Mouse (Mus musculus) lung, adult 2 months (tissue): ENCODE measurements at regions not wholly inside any gene's neighbourhood (a gene's known extent, or its start where the extent isn't known, plus 50 kb on each side); places are given as distances from the start of the nearest gene placed in this dataset.

ENCODE experiments used
- DNase-seq: peaks from one replicate; pipeline ENCODE4 v3.0.0; 2022
- H3K4me1 ChIP-seq: fragments of 200-500 bp; 2 replicates; pipeline ENCODE4 v1.6.1; 2011; ENCODE audit warnings: low read length; ENCODE audit not compliant: control insufficient read depth, insufficient read depth
- H3K4me3 ChIP-seq: fragments of 200-500 bp; replicated peaks from 2 replicates; pipeline ENCODE3; 2011; ENCODE audit warnings: low read depth, mild to moderate bottlenecking, control low read depth, low read length; ENCODE audit errors: extremely low read depth
- CTCF ChIP-seq: fragments of 200-500 bp; IDR thresholded peaks from 2 replicates; pipeline ENCODE4 v1.5.1; 2011; ENCODE audit warnings: mild to moderate bottlenecking, low read length, control low read depth; ENCODE audit not compliant: insufficient read depth
- POLR2A ChIP-seq: fragments of 200-500 bp; IDR thresholded peaks from 2 replicates; pipeline ENCODE4 v1.6.1; 2011; ENCODE audit warnings: low read depth, mild to moderate bottlenecking, control low read depth, low read length, borderline replicate concordance; ENCODE audit errors: extremely low read depth
- WGBS: fragments of 180-500 bp; shearing (Covaris S2); methylation state at CpG from one replicate; pipeline ENCODE4 v1.1.7; 2018; 5-methylcytosine and 5-hydroxymethylcytosine counted together

GRCm38 (mm10) chr9:33760701-33761100 lies 725.0 kb upstream of the Kirrel3 start:
- Histone ChIP-seq H3K4me1 (no peaks in the 10 kb centered on the region), H3K4me3 (no peak overlapping the region)
- no peak for DNase-seq
- no peak for TF ChIP-seq CTCF
- no peak for TF ChIP-seq POLR2A

- TF ChIP-seq POLR2A (no peak), CTCF (no peak)
- H3K4me1 ChIP-seq = no peaks in the 10 kb centered on the region
- no peak overlapping the region for H3K4me3 ChIP-seq
- WGBS = 75% methylated on average over 2 of the region's 2 CpGs
- no peak for DNase-seq
Measured at GRCm38 (mm10) chr9:33766235-33766634, 719.5 kb upstream of the Kirrel3 start.

- no peak overlapping the region for H3K4me3 ChIP-seq
- H3K4me1 ChIP-seq = no peaks in the 10 kb centered on the region
- no peak for TF ChIP-seq POLR2A
- no peak for DNase-seq
- 85% methylated on average over 2 of the region's 2 CpGs for WGBS
Measured at GRCm38 (mm10) chr9:33769811-33770210, 715.9 kb upstream of the Kirrel3 start.

- TF ChIP-seq CTCF (no peak), POLR2A (no peak)
- no peak for DNase-seq
- no peak overlapping the region for H3K4me3 ChIP-seq
- 72% methylated on average over 5 of the region's 5 CpGs for WGBS
- H3K4me1 ChIP-seq = no peaks in the 10 kb centered on the region
Measured at GRCm38 (mm10) chr9:33774178-33774577, 711.5 kb upstream of the Kirrel3 start.

GRCm38 (mm10) chr9:33790617-33791016 lies 695.1 kb upstream of the Kirrel3 start:
- no peak overlapping the region for H3K4me3 ChIP-seq
- TF ChIP-seq CTCF (no peak), POLR2A (no peak)
- 66% methylated on average over 4 of the region's 4 CpGs for WGBS
- DNase-seq = no peak
- no peaks in the 10 kb centered on the region for H3K4me1 ChIP-seq

- WGBS = 64% methylated on average over 6 of the region's 6 CpGs
- TF ChIP-seq CTCF (no peak), POLR2A (no peak)
- no peaks in the 10 kb centered on the region for H3K4me1 ChIP-seq
- no peak overlapping the region for H3K4me3 ChIP-seq
- no peak for DNase-seq
Measured at GRCm38 (mm10) chr9:33800250-33800649, 685.4 kb upstream of the Kirrel3 start.

GRCm38 (mm10) chr9:33800763-33801162 lies 684.9 kb upstream of the Kirrel3 start:
- WGBS = 20% methylated on average over 1 of the region's 1 CpGs
- TF ChIP-seq POLR2A = no peak
- TF ChIP-seq CTCF = no peak
- Histone ChIP-seq H3K4me1 (no peaks in the 10 kb centered on the region), H3K4me3 (no peak overlapping the region)
- DNase-seq = no peak

- TF ChIP-seq CTCF (no peak), POLR2A (no peak)
- no peak overlapping the region for H3K4me3 ChIP-seq
- no peak for DNase-seq
- WGBS = 68% methylated on average over 5 of the region's 5 CpGs
- H3K4me1 ChIP-seq = no peaks in the 10 kb centered on the region
Measured at GRCm38 (mm10) chr9:33814739-33815368, 670.8 kb upstream of the Kirrel3 start.

- no peak for TF ChIP-seq CTCF
- no peak for TF ChIP-seq POLR2A
- Histone ChIP-seq H3K4me1 (no peaks in the 10 kb centered on the region), H3K4me3 (no peak overlapping the region)
- 67% methylated on average over 9 of the region's 9 CpGs for WGBS
- DNase-seq = no peak
Measured at GRCm38 (mm10) chr9:33822574-33823394, 662.9 kb upstream of the Kirrel3 start.

GRCm38 (mm10) chr9:33826116-33826515 lies 659.6 kb upstream of the Kirrel3 start:
- no peak for TF ChIP-seq POLR2A
- no peak for TF ChIP-seq CTCF
- Histone ChIP-seq H3K4me1 (no peaks in the 10 kb centered on the region), H3K4me3 (no peak overlapping the region)
- 64% methylated on average over 4 of the region's 4 CpGs for WGBS
- no peak for DNase-seq

- no peak for DNase-seq
- Histone ChIP-seq H3K4me3 (no peak overlapping the region), H3K4me1 (no peaks in the 10 kb centered on the region)
- TF ChIP-seq CTCF = no peak
- TF ChIP-seq POLR2A = no peak
- WGBS = 67% methylated on average over 2 of the region's 2 CpGs
Measured at GRCm38 (mm10) chr9:33827409-33827808, 658.3 kb upstream of the Kirrel3 start.
